Mouse (Mus musculus) liver, adult 2 months (tissue): Measurements from ENCODE around the gene Ext2. TPM values are rescaled to one million over a fixed set of nuclear protein-coding genes. Genes with fewer than 3 reads are reported as not detected.
A peak's percentile ranks its signal among the peaks of the same experiment; 100 is the strongest.

Source experiments
- DNase-seq: peaks from one replicate; pipeline ENCODE4 v3.0.0-alpha.2; 2011; ENCODE audit warnings: low read depth, low spot score; ENCODE audit errors: extremely low read depth
- H3K27ac ChIP-seq: fragments of 200-500 bp; replicated peaks from 2 replicates; pipeline ENCODE4 v1.5.1; 2012; ENCODE audit warnings: low read depth, mild to moderate bottlenecking, control low read depth, inconsistent platforms, low read length; ENCODE audit not compliant: insufficient read depth
- H3K27me3 ChIP-seq: fragments of 200-500 bp; 2 replicates; pipeline ENCODE4 v1.6.1; 2012; ENCODE audit warnings: mild to moderate bottlenecking, moderate library complexity, low read length, inconsistent platforms; ENCODE audit not compliant: control insufficient read depth, insufficient read depth
- H3K36me3 ChIP-seq: fragments of 200-500 bp; 2 replicates; pipeline ENCODE4 v1.6.1; 2012; ENCODE audit warnings: low read length, inconsistent platforms; ENCODE audit not compliant: control insufficient read depth, insufficient read depth
- H3K4me1 ChIP-seq: fragments of 200-500 bp; 2 replicates; pipeline ENCODE4 v1.6.1; 2011; ENCODE audit warnings: low read length; ENCODE audit not compliant: control insufficient read depth, insufficient read depth
- H3K4me3 ChIP-seq: fragments of 200-500 bp; 2 replicates; pipeline ENCODE4 v1.5.1; 2011; ENCODE audit warnings: low read depth, mild to moderate bottlenecking, control low read depth, low read length, moderate library complexity; ENCODE audit not compliant: insufficient read depth
- H3K79me2 ChIP-seq: fragments of 200-500 bp; 2 replicates; pipeline ENCODE4 v1.6.1; 2012; ENCODE audit warnings: inconsistent platforms, mild to moderate bottlenecking, low read length, moderate library complexity; ENCODE audit not compliant: control insufficient read depth, insufficient read depth
- H3K9ac ChIP-seq: fragments of 200-500 bp; 2 replicates; pipeline ENCODE4 v1.6.1; 2012; ENCODE audit warnings: low read depth, mild to moderate bottlenecking, control low read depth, inconsistent platforms, low read length
- CTCF ChIP-seq: fragments of 200-500 bp; IDR thresholded peaks from 2 replicates; pipeline ENCODE4 v1.5.1; 2011; ENCODE audit warnings: low read depth, low read length, control low read depth
- POLR2A ChIP-seq: fragments of 200-500 bp; IDR thresholded peaks from 2 replicates; pipeline ENCODE4 v1.6.1; 2011; ENCODE audit warnings: low read length, control low read depth; ENCODE audit not compliant: insufficient read depth; ENCODE audit errors: extremely low read depth
- WGBS: fragments of 180-500 bp; shearing (Covaris S2); methylation state at CpG from one replicate; pipeline ENCODE4 v1.1.7; 2018; 5-methylcytosine and 5-hydroxymethylcytosine counted together
- polyA plus RNA-seq: library from polyadenylated mRNA; depleted of rRNA; stranded (reverse); fragments of >200 nt; gene quantifications from 2 replicates; pipeline ENCODE4 v1.2.3, GENCODE M21; 2012
- total RNA-seq: library from RNA; depleted of rRNA; stranded (reverse); fragments of >200 nt; gene quantifications from 2 replicates; pipeline ENCODE4 v1.2.3, GENCODE M21; 2014

The Ext2 gene
- total and polyA plus RNA-seq, 2 experiments = 14.1 to 19.1 TPM

DNA sequence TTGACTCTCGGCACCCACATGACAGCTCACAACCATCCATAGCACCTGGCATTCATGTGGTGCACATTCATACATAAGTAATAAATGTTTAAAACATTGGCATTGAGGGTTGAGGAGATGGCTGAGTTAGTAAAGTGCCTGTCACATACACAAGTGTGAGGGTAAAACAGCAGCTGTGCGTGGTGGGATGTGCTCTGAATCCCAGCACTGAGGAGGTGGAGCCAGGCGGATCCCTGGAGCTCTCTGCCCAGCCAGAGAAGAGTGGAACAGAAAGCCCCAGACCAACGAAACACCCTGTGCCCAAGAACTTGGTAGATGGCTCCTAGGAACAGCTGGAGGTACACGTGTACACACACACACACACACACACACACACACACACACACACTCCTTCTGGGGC, 156.9 kb downstream of the Ext2 start:
- 93% methylated on average over 5 of the region's 5 CpGs for WGBS
- no peaks in the 10 kb centered on the region for H3K27me3 ChIP-seq

DNA sequence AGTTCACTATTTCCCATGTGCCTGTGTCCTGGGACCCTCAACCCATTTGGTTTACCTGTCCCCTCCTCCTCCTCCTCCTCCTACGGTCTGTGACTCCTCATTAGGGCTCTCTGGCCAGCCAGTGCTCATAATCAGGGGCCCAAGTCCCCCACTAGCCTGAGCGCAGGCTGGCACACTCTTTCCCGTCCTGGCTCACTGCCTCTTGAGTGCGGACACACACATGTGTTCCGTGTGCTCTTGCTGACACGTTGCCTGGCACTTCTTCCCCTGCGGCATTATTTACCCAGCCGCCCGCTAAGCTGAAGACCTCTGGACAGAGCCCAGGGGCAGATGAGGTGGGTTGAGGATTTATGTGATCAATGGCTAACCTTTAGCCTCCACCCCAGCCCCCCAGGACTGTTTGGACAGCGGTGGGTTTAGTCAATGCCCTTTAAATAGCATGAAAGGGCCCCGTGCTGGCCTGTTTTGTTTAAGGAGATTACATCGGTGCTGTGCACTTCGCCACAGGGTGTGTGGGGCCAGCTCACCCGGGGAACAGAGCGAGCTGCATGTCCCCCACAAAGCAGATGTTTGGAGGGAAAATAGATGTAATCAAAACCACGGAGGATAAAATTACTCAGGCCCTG, 160.0 kb downstream of the Ext2 start:
- Histone ChIP-seq H3K27me3 (no peaks in the 10 kb centered on the region), H3K36me3 (no peaks in the 10 kb centered on the region), H3K9ac (no peak overlapping the region), H3K27ac (no peak overlapping the region), H3K79me2 (no peaks in the 10 kb centered on the region), H3K4me3 (no peak overlapping the region), H3K4me1 (no peaks in the 10 kb centered on the region)
- no peak for DNase-seq
- WGBS = 14% methylated on average over 16 of the region's 16 CpGs
- TF ChIP-seq CTCF (no peak), POLR2A (no peak)

More for the DNA sequence above, 156.9 kb downstream of the Ext2 start:
- TF ChIP-seq POLR2A (no peak), CTCF (no peak)
- H3K9ac ChIP-seq = no peak overlapping the region
- H3K4me1 ChIP-seq = no peaks in the 10 kb centered on the region
- no peak overlapping the region for H3K4me3 ChIP-seq
- no peaks in the 10 kb centered on the region for H3K79me2 ChIP-seq
- no peak overlapping the region for H3K27ac ChIP-seq
- DNase-seq = no peak
- no peaks in the 10 kb centered on the region for H3K36me3 ChIP-seq

DNA sequence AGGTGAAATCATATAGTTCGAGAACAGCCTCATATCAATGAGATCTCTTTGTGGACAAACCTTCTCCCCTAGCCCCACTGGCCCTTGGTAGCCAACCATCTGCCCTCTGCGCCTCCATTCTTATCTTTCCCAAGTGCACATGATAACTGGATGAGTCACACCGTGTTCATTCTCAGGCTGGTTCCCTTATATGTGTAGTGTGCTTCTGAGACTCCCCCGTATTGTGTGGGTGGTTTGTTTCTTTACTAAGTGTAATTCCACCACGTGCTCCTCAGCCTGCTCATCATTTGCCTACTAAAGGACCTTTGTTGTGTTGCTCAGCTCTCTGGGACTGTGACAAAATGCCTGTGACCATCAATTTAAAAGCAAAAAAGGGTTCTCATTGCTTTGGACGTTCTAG, 161.3 kb downstream of the Ext2 start:
- Histone ChIP-seq H3K4me3 (no peak overlapping the region), H3K27me3 (no peaks in the 10 kb centered on the region), H3K9ac (no peak overlapping the region), H3K36me3 (no peaks in the 10 kb centered on the region), H3K79me2 (no peaks in the 10 kb centered on the region), H3K4me1 (no peaks in the 10 kb centered on the region), H3K27ac (no peak overlapping the region)
- whole genome bisulfite sequencing = 81% methylated on average over 6 of the region's 6 CpGs
- DNase-seq = no peak
- TF ChIP-seq CTCF = no peak
- no peak for TF ChIP-seq POLR2A

DNA sequence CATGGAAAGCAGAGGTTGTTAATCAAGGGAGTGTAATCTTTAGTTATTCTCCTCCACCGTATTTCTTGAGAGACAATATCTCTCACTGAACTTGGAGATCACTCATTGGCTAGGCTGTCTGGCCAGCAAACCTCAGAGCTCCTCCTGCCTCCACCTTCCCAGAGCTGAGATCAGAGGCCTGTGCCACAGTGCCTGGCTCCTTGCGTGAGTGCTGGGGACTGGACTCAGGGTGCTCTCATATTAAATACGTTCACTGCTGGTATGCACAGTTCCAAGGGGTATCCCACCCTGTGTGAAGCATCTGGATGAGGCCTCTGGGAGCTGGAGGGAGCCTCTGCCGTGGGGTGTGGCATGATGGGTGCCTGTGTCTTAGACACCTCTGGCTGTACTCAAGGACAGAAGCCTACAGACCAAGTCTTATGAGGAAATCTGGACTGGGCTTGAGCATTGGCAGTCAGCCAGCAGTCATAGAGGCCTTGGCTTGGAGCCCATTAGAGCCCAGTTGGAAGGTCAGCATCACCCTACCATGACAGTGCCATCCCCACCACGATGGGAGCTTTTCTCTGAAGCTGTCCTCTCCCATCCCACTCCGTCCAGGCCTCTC, 162.6 kb downstream of the Ext2 start:
- Histone ChIP-seq H3K9ac (no peak overlapping the region), H3K4me3 (no peak overlapping the region), H3K27me3 (no peaks in the 10 kb centered on the region), H3K36me3 (no peaks in the 10 kb centered on the region), H3K79me2 (no peaks in the 10 kb centered on the region), H3K4me1 (no peaks in the 10 kb centered on the region), H3K27ac (no peak overlapping the region)
- TF ChIP-seq CTCF (no peak), POLR2A (no peak)
- peak; percentile 10 for DNase-seq
- WGBS = 77% methylated on average over 6 of the region's 6 CpGs

DNA sequence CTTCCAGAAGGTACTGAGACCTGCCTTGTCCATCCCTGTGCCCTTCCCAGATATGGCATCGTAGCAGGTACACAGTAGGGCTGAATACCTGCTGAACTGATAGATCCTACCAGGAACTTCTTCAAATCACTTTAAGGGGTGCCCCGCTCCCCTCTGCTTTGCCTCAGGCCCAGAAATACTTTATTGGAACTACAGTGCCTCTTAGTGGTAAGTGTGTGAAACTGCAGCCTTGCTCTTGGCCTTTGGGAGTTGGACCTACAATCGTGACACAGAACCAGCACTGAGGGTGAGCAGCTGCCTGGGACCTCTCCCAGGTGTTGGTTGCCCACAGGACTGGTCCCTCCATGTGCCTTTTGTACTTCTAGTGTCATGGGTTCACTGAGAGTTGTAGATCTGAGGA, 163.4 kb downstream of the Ext2 start:
- Histone ChIP-seq H3K27me3 (no peaks in the 10 kb centered on the region), H3K79me2 (no peaks in the 10 kb centered on the region), H3K4me3 (no peak overlapping the region), H3K36me3 (no peaks in the 10 kb centered on the region), H3K4me1 (no peaks in the 10 kb centered on the region), H3K27ac (no peak overlapping the region), H3K9ac (no peak overlapping the region)
- peak; percentile 24 for DNase-seq
- 49% methylated on average over 3 of the region's 3 CpGs for WGBS
- TF ChIP-seq CTCF (peak; percentile 67), POLR2A (no peak)

DNA sequence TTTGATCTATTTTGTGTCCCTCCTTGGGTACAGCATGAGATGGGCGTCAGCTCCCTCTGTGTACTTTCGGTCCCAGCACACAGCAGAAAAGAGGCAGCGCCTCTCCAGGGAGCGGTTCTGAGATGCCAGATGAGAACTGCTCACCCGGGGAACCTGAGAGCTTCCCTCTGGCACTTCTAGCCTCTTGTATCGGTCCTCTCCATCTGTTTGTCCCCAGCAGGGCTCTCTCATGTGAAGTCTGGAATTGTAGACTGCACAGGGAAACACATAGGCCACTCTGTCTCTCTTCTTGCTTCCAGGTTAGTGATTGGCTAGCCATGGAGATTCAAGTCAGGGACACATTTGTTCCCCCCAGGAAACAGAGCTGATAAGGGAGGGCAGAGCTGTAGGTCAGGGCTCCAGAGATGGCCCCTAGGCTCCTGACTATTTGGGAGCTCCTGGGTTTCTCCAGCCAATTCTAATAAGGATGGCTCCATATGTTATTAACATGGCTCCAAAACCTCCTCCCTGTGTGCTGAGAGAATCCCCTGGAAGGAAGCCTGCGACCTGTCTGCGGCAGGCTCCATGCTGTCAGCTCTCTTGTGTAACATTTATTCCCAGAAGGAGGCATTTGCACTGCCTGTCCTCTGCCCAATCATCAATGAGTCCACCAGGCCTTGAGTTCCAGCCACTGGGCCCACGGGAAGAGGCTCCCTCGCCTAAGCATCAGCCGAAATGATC, 167.9 kb downstream of the Ext2 start:
- H3K4me3 ChIP-seq = no peak overlapping the region
- no peaks in the 10 kb centered on the region for H3K27me3 ChIP-seq
- H3K9ac ChIP-seq = no peak overlapping the region
- TF ChIP-seq CTCF (no peak), POLR2A (no peak)
- H3K27ac ChIP-seq = no peak overlapping the region
- H3K4me1 ChIP-seq = no peaks in the 10 kb centered on the region
- H3K79me2 ChIP-seq = no peaks in the 10 kb centered on the region
- WGBS = 77% methylated on average over 11 of the region's 11 CpGs
- DNase-seq = no peak
- H3K36me3 ChIP-seq = no peaks in the 10 kb centered on the region
